10 mouse cellular contexts compared by ENCODE assay signal in the genomic region with DNA sequence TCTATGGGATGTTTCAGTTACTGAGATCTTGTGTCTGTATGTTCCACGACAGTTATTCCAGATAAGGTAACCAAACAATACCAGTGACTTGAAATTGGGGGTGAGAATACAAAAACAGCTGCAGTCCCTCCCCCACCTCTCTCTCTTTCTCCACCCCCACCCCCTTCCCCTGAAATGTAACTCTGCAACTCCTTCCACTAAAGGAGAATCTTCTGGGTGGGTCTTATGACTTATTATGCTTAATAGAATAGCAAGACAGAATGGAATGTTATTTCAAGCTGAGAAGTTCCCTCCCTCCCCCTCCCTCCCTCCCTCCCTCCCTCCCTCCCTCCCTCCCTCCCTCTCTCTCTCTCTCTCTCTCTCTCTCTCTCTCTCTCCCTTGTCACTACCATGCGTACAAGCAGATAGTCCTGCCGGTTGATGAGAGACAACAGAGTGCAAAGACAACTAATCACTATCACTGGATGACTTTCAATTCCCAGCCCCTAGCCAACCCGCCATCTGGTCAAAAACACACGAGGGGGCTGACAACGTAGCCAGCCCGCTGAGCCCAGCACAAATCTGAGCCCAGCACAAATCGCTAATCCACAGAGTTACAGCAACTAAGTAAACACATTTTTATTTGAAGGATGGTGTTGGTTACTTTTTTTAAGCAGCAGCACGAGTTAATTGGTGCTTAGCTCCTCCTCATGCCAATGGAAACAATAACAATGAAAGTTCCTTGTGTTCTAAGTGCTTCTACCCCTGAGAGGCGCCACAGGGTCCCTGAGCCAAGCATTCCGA. TPM values are rescaled to one million over a fixed set of nuclear protein-coding genes. Genes with fewer than 3 reads are reported as not detected.
DNase-seq lines count a peak whose midpoint lies in the region; ATAC-seq and TF ChIP-seq lines count a peak whose summit lies in the region.
"Had no signal": no experiment of that assay in that cellular context is flagged by ENCODE, and none has a peak within 500 bp of the region (broad histone marks: within the 10 kb centered on the region; RNA-seq: fewer than 3 reads in every experiment).

No protein-coding gene starts in this region.

- no peak overlapping the region for H3K4me2 ChIP-seq in forebrain, postnatal 0 days (ENCODE audit: low read depth)
- H3K4me2 ChIP-seq in lung, embryonic 14.5 days: peak overlapping the region; percentile 53
- H3K4me2 ChIP-seq in intestine, postnatal 0 days (replicated peaks; ENCODE audit: low read depth): peak overlapping the region; percentile 11
- peak overlapping the region; percentile 13; the same call in 1 of the 2 replicates for H3K4me2 ChIP-seq in stomach, embryonic 14.5 days (replicated peaks; ENCODE audit: low read depth, low read length)
- H3K4me2 ChIP-seq: midbrain, embryonic 13.5 days had no signal

- peak; percentile 65 for DNase-seq in forebrain, postnatal 0 days
- DNase-seq in forebrain, embryonic 10.5 days (ENCODE audit: extremely low spot score, low spot score): no peak
- peak; percentile 72 for DNase-seq in lung, embryonic 14.5 days
- DNase-seq in lung, adult 18-20 months: no peak
- no peak for DNase-seq in thymus, postnatal 0 days (ENCODE audit: low spot score)
- DNase-seq: kidney, postnatal 14 days had no signal

- no peak overlapping the region for H3K9ac ChIP-seq in forebrain, postnatal 0 days
- no peak overlapping the region; the same call in 1 of the 2 replicates for H3K9ac ChIP-seq in lung, embryonic 14.5 days
- no peak overlapping the region for H3K9ac ChIP-seq in intestine, postnatal 0 days (ENCODE audit: low read depth, low read length)
- H3K9ac ChIP-seq in stomach, embryonic 14.5 days (replicated peaks; ENCODE audit: low read depth, low read length): no peak overlapping the region
- H3K9ac ChIP-seq: midbrain, embryonic 13.5 days had no signal

- H3K27me3 ChIP-seq in forebrain, postnatal 0 days (ENCODE audit: insufficient read depth, low read length): no peaks in the 10 kb centered on the region
- peaks cover 91% of the 10 kb centered on the region for H3K27me3 ChIP-seq in forebrain, embryonic 10.5 days (ENCODE audit: poor library complexity, severe bottlenecking)
- H3K27me3 ChIP-seq in lung, embryonic 14.5 days (ENCODE audit: insufficient read depth, low read length): no peaks in the 10 kb centered on the region
- H3K27me3 ChIP-seq in intestine, postnatal 0 days (replicated peaks; ENCODE audit: control insufficient read depth, insufficient read depth, low read length): 0 out of 2 replicates have a peak, but pooled peaks cover 4% of the 10 kb centered on the region
- no peaks in the 10 kb centered on the region for H3K27me3 ChIP-seq in stomach, embryonic 14.5 days (ENCODE audit: control insufficient read depth, insufficient read depth, low read length)

- H3K4me1 ChIP-seq in forebrain, postnatal 0 days (ENCODE audit: insufficient read depth): peaks cover 14% of the 10 kb centered on the region; the same call in 1 of the 2 replicates
- H3K4me1 ChIP-seq in forebrain, embryonic 10.5 days: peaks cover 39% of the 10 kb centered on the region
- H3K4me1 ChIP-seq in lung, embryonic 14.5 days (ENCODE audit: insufficient read depth): peaks cover 3% of the 10 kb centered on the region; the same call in 1 of the 2 replicates
- no peaks in the 10 kb centered on the region for H3K4me1 ChIP-seq in intestine, postnatal 0 days (replicated peaks; ENCODE audit: control insufficient read depth, insufficient read depth, low read length)
- no peaks in the 10 kb centered on the region for H3K4me1 ChIP-seq in stomach, embryonic 14.5 days (ENCODE audit: control insufficient read depth, insufficient read depth, low read length)

- no peak for TF ChIP-seq CTCF in forebrain, postnatal 0 days (IDR thresholded peaks at IDR 0.05; ENCODE audit: low read depth)
- TF ChIP-seq CTCF in lung, embryonic 14.5 days (IDR thresholded peaks at IDR 0.05; ENCODE audit: low read depth): no peak
- TF ChIP-seq CTCF in intestine, postnatal 0 days (IDR thresholded peaks at IDR 0.05; ENCODE audit: low read depth): no peak; the same call in 1 of the 2 replicates

- WGBS in forebrain, postnatal 0 days: 4% methylated on average over 11 of the region's 11 CpGs
- 7% methylated on average over 10 of the region's 11 CpGs for WGBS in forebrain, embryonic 10.5 days
- WGBS in lung, embryonic 14.5 days: 2% methylated on average over 11 of the region's 11 CpGs
- WGBS in intestine, postnatal 0 days: 5% methylated on average over 11 of the region's 11 CpGs
- 6% methylated on average over 11 of the region's 11 CpGs for WGBS in stomach, embryonic 14.5 days

- H3K27ac ChIP-seq in forebrain, postnatal 0 days (ENCODE audit: low read depth, low read length): peak overlapping the region; percentile 21; the same call in 1 of the 2 replicates
- H3K27ac ChIP-seq in forebrain, embryonic 10.5 days: no peak overlapping the region
- peak overlapping the region; percentile 61 for H3K27ac ChIP-seq in lung, embryonic 14.5 days (ENCODE audit: low read depth)
- no peak overlapping the region for H3K27ac ChIP-seq in intestine, postnatal 0 days (ENCODE audit: low read depth, low read length)
- no peak overlapping the region for H3K27ac ChIP-seq in stomach, embryonic 14.5 days (ENCODE audit: low read length)
- H3K27ac ChIP-seq: midbrain, embryonic 13.5 days had no signal

- H3K9me3 ChIP-seq in forebrain, postnatal 0 days (ENCODE audit: low read length): no peaks in the 10 kb centered on the region
- no peaks in the 10 kb centered on the region for H3K9me3 ChIP-seq in forebrain, embryonic 10.5 days
- H3K9me3 ChIP-seq in lung, embryonic 14.5 days (ENCODE audit: low read depth, low read length): no peaks in the 10 kb centered on the region
- H3K9me3 ChIP-seq in intestine, postnatal 0 days (ENCODE audit: control insufficient read depth): no peaks in the 10 kb centered on the region
- H3K9me3 ChIP-seq in stomach, embryonic 14.5 days (ENCODE audit: control insufficient read depth, low read depth, low read length): no peaks in the 10 kb centered on the region
- H3K9me3 ChIP-seq: midbrain, embryonic 13.5 days had no signal

- no peak overlapping the region for H3K4me3 ChIP-seq in forebrain, postnatal 0 days (ENCODE audit: low read depth, low read length)
- H3K4me3 ChIP-seq in forebrain, embryonic 10.5 days: no peak overlapping the region
- H3K4me3 ChIP-seq in lung, embryonic 14.5 days (ENCODE audit: low read depth, low read length): peak overlapping the region; percentile 18
- no peak overlapping the region for H3K4me3 ChIP-seq in intestine, postnatal 0 days (ENCODE audit: low read depth, low read length)
- no peak overlapping the region for H3K4me3 ChIP-seq in stomach, embryonic 14.5 days (ENCODE audit: low read depth, low read length)
- H3K4me3 ChIP-seq: midbrain, embryonic 13.5 days had no signal

- ATAC-seq in forebrain, postnatal 0 days: peak; percentile 42; the same call in 1 of the 2 replicates
- ATAC-seq in lung, embryonic 14.5 days (ENCODE audit: insufficient read depth): peak; percentile 71
- no peak for ATAC-seq in intestine, postnatal 0 days
- ATAC-seq in stomach, embryonic 14.5 days (ENCODE audit: insufficient number of reproducible peaks, insufficient read depth, low FRiP score, low read depth): no peak; the same call in 1 of the 2 replicates
- ATAC-seq in CD4-positive, CD25-positive, alpha-beta regulatory T cell, adult 4 months: no peak
- ATAC-seq: midbrain, embryonic 13.5 days had no signal

- H3K36me3 ChIP-seq in forebrain, postnatal 0 days (ENCODE audit: insufficient read depth): peaks cover 26% of the 10 kb centered on the region
- H3K36me3 ChIP-seq in forebrain, embryonic 10.5 days (replicated peaks): peaks cover 14% of the 10 kb centered on the region
- H3K36me3 ChIP-seq in lung, embryonic 14.5 days (ENCODE audit: insufficient read depth): no peaks in the 10 kb centered on the region
- no peaks in the 10 kb centered on the region for H3K36me3 ChIP-seq in intestine, postnatal 0 days (ENCODE audit: control insufficient read depth, insufficient read depth)
- no peaks in the 10 kb centered on the region for H3K36me3 ChIP-seq in stomach, embryonic 14.5 days (ENCODE audit: control insufficient read depth, insufficient read depth, low read length)

RNA-seq across cellular contexts. Expression of gene Hspb8, which starts 25.9 kb away (rescaled TPM):
- 13.2 and 14.0 TPM in 2 replicates for total RNA-seq in forebrain, postnatal 0 days (2014; rRNA removed)
- 8.6 and 10.6 TPM in 2 replicates for polyA plus RNA-seq in forebrain, postnatal 0 days (2015; fragmentation: Nextera tagmentation; extraction: Ambion mirVana)
- 8.5 and 8.6 TPM in 2 replicates for polyA plus RNA-seq in forebrain, embryonic 10.5 days (2016; fragmentation: Nextera tagmentation; extraction: Ambion mirVana)
- 8.1 and 11.1 TPM in 2 replicates for polyA plus RNA-seq in lung, embryonic 14.5 days (2014; fragmentation: Nextera tagmentation; extraction: Ambion mirVana)
- 9.0 and 10.5 TPM in 2 replicates for polyA plus RNA-seq in intestine, postnatal 0 days (2015; fragmentation: Nextera tagmentation; extraction: Ambion mirVana)
- polyA plus RNA-seq in stomach, embryonic 14.5 days (2014; fragmentation: Nextera tagmentation; extraction: Ambion mirVana): 27.4 and 30.5 TPM in 2 replicates
- polyA plus RNA-seq in CD4-positive, CD25-positive, alpha-beta regulatory T cell, adult 4 months (2017; shearing (Covaris generic)): not detected
- polyA plus RNA-seq in thymus, postnatal 0 days (2015; fragmentation: Nextera tagmentation; extraction: Ambion mirVana): 13.8 and 14.4 TPM in 2 replicates

Comparison
In these comparisons a context has a peak if more than half of its experiments do, and no peak if none do; other contexts are left out.
1. DNase-seq: peak in forebrain, postnatal 0 days (single experiment) and lung, embryonic 14.5 days (single experiment); none in forebrain, embryonic 10.5 days (single experiment), lung, adult 18-20 months (0 of 2) and thymus, postnatal 0 days (single experiment).
2. H3K27ac ChIP-seq: peak in forebrain, postnatal 0 days (single experiment) and lung, embryonic 14.5 days (single experiment); none in forebrain, embryonic 10.5 days (single experiment), intestine, postnatal 0 days (single experiment) and stomach, embryonic 14.5 days (single experiment).
3. ATAC-seq: peak in forebrain, postnatal 0 days (single experiment) and lung, embryonic 14.5 days (single experiment); none in intestine, postnatal 0 days (single experiment), stomach, embryonic 14.5 days (single experiment) and CD4-positive, CD25-positive, alpha-beta regulatory T cell, adult 4 months (single experiment).